Mouse (Mus musculus): Measurements from ENCODE around the gene Smurf2.

- TF ChIP-seq POLR2A (IDR thresholded peaks at IDR 0.05; ENCODE audit: control insufficient read depth, low read depth, low read length) (peak; percentile 80), CTCF (IDR thresholded peaks at IDR 0.05; ENCODE audit: control insufficient read depth, insufficient read depth, insufficient replicate concordance, low read depth, low read length) (no peak)
These were observed at the start of gene Smurf2 for GRCm38 (mm10) chr11:106920551-106921379.

Measured in testis, adult 2 months (tissue).